Comparison of ENCODE assay signal across 1 mouse cellular context in the genomic region with DNA sequence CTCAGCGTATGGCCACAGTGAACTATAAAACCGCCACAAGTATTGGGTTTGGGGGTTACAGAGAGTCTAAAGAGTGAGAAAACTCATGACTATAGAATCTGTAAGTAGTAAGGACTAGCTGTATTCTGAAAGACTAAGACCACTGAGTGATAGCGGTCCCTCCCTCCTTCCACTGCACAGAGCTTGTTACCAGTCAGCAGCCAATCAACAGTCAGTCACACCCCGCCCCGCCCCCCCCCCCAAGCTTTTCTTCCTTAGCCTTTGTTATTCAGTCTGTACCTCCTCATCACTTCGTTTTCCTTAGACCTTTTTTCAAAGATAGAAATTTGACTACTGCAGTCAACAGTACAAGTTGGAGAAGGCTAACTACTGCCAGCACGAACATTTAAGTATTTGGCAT.
TF ChIP-seq lines count a peak whose summit lies in the region.

No protein-coding gene starts in this region.

TF ChIP-seq in CH12.LX, 34 proteins besides CTCF, POLR2A, EP300 and RAD21:
- no peak for TF ChIP-seq USF2 (conservative IDR thresholded peaks at IDR 0.05; ENCODE audit: low read depth, low read length)
- no peak for TF ChIP-seq HCFC1 (IDR thresholded peaks at IDR 0.05; ENCODE audit: low read depth, low read length)
- no peak for TF ChIP-seq JUN (IDR thresholded peaks at IDR 0.05; ENCODE audit: insufficient read depth, low read depth, low read length)
- no peak for TF ChIP-seq POLR2AphosphoS2 (IDR thresholded peaks at IDR 0.05; ENCODE audit: low read depth, low read length)
